Mouse (Mus musculus): ENCODE results near the gene Uvrag.

Gene Uvrag

DNA sequence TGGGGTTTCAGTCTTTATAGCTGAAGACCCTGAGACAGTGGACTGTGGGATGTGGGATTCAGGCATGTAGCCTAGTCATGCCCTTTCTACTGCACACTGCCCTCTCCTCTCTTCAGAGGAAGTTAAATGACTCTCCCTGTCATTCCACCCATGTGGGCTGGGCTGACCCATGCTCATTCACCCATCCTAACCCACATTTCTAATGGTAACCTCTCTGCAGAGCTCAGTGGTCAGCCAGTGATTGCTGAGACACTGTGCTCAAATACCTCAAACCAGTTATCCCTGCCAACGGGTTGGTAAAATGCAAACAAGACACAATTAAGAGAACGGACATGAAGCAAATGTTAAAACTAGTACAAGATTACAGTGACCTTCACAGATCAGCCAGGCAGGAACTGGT is 39.9 kb downstream of the Uvrag start:
- in situ Hi-C loops (cut with MboI, MseI): loop anchor here in 1 of 2 experiments (10.0 kb wide), 1 partner anchor 836 kb away; no protein-coding TSS in a partner anchor

DNA sequence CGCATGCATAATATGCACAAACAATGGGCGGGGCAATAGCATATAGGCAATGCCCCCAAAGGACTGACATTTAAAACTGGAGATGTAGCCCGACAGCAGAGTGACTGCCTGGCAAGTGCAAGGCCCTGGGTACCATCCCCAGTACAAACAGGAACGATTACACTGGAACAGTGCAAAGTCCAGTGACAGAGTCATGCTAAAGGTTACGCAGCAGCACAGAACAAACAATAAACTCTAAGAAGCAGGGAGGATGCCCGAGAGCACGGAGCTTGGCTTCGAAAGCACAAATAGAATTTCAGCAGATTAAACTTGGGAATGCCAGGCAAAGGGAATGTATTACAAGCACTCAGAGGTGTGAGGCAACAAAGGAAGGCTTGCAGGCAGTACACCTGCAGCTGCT is 40.4 kb downstream of the Uvrag start:
- in situ Hi-C loops (cut with MboI, MseI): loop anchor here in 1 of 2 experiments (10.0 kb wide), 1 partner anchor 836 kb away; no protein-coding TSS in a partner anchor

DNA sequence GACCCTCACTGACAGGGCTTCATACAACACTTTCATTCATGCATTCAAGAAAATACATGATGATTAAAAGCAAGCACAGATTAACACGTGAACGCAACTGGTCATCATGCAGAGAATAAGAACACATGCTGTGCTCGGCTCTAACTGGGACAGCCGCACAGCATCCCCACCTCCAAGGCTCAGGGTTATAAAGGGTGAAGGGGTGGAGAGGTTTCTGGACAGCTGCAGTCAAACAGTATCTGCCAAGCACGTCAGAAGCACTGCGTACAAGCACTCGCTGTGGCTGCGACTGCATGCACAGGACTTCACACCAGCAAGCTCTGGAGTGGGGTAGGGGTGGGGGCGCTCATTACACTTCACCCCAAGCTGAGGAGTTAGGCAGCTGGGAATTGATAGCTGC is 40.9 kb downstream of the Uvrag start:
- in situ Hi-C loops (cut with MboI, MseI): loop anchor here in 1 of 2 experiments (10.0 kb wide), 1 partner anchor 835 kb away; no protein-coding TSS in a partner anchor

DNA sequence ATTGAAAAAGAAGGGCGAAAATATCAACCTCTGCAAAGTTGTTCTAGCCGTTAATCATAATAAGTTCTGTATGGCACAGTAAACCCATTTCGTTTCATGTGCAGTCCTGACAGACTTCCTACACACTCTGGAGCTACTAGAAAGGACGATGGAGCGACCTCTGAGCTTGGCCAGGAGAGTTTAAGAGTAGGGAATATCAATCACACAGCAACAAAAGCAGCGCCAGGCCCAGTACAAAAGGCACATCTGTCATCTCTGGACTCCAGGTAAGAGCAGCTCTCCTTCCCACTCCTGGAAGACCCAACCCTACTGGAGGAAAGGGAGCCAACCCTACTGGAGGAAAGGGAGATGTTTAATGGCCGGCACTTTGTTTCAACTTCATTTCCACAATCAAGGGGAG is 43.2 kb downstream of the Uvrag start:
- in situ Hi-C loops (cut with MboI, MseI): no loop called here

DNA sequence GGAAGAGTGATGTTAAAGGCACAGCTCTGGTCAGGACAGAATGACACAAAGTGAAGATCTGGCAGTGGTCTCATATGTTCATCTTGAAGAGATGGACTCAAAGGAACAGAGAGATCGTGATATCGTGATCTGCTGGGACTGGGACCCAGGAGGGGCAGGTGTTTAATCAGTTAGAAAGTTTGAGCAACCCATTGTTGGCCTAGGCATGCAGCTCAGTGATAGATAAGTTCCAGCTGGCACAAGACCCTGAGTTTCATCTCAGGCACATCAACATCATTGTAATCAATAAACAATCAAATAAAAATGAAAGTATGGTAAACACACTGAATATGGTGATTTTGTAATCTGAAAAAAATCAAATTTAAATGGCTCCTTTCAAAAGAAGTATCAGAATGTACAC is 43.8 kb downstream of the Uvrag start:
- in situ Hi-C loops (cut with MboI, MseI): no loop called here

DNA sequence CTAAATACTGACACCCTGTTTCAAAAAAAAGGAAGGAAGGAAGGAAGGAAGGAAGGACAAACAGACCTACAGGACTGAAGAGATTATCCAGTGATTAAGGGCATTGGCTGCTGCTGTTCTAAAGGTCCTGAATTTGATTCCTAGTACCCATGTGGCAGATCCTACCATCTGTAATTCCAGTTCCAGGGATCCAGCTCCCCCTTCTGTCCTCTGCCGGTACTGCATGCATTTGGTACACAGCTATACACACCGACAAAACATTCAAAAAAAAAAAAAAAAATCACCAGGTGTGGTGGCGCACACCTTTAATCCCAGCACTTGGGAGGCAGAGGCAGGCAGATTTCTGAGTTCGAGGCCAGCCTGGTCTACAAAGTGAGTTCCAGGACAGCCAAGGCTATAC is 45.8 kb downstream of the Uvrag start:
- in situ Hi-C loops (cut with MboI, MseI): no loop called here

DNA sequence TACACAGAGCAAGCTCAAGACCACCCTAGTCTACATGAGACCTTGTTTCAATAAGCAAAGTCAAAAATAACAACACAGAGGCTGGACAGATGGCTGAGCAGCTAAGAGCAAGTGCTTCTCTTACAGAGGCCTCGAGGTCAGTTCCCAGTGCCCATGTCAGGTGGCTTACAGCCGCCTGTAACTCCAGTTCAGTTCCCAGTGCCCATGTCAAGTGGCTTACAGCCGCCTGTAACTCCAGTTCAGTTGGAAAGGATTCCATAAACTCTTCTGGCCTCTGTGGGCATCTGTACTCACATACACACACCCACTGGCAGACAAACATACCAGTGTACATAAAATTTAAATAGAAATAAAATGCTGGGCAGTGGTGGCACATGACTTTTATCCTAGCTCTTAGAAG is 46.6 kb downstream of the Uvrag start:
- in situ Hi-C loops (cut with MboI, MseI): no loop called here

DNA sequence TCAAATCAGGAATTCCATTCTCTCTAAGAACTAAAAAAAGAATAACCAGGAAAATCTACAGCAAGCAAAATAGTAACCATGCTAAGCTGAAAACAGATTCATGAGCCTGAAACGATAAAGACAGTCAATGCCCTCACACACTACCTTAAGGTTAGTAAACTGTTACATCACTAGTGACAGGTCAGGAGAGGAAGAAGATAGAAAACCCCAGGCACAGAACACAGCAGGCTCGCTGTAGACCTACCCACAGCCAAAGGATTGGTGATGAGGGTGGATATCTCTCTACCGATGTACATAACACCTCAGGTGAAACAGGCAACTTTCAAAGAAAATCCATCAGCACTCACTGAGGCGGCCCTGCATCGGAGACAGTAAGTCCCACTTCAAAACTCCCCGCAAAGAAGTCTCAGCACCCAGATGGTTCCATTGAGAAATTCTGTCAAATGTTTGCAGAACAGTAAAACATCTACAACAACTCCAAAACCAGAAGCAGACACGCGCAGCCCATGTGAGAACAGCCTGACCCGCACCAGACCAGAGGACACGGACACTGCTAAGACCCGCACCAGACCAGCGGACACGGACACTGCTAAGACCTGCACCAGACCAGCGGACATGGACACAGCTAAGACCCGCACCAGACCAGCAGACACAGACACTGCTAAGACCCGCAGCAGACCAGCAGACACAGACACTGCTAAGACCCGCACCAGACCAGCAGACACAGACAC is 48.9 kb downstream of the Uvrag start:
- in situ Hi-C loops (cut with MboI, MseI): no loop called here

DNA sequence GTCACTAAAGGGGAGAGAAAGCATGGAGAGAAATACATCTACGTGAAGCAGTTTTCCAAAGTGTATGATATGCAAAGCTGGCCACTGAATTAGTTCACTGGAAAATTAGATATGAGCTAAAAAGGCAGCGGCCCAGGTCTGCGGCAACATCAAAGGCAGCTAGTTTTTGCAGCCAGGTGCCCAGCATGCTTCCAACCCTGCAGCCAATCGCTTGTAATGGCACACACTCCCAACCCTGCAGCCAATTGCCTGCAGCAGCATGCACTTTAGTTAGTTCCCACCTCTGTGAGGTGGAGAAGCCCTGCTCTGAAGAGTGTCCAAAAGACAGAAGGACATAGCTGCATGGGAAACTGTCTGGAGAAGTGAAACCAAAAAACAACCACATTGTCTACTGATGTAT is 51.2 kb downstream of the Uvrag start:
- in situ Hi-C loops (cut with MboI, MseI): no loop called here

DNA sequence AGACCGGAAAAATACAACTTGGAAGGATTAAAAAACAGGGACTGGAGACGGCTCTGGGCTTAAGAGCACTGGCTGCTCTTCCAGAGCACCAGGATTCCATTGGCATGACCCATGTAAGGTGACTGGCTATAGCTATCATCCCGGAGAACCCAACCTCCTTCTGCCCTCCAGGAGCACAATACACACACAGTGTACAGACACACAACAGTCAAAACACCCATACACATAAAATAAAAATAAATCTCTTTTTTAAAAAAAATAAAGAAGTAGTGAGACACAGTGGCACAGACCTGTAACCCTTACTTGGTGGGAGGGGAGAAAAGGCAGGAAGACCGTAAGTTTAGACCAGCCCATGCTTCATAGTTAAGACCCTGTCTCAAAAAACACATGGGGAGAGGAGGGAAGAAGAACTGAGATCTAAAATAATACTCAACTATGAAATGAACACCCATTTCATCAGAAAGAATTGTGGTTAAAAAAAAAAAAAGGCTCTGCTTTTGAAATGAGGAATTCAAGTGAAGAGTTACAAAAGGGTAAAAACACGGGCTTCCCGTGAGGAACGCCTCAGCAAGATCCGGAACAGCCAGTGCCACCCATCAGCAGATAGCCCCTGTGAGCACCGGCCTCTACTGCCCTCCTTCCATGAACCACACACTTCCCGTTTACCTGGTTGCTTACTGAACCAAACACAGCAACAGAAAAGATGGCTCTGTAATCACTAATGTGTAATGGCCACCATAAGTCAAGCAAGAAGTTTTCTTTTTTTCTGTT is 52.2 kb downstream of the Uvrag start:
- in situ Hi-C loops (cut with MboI, MseI): no loop called here

DNA sequence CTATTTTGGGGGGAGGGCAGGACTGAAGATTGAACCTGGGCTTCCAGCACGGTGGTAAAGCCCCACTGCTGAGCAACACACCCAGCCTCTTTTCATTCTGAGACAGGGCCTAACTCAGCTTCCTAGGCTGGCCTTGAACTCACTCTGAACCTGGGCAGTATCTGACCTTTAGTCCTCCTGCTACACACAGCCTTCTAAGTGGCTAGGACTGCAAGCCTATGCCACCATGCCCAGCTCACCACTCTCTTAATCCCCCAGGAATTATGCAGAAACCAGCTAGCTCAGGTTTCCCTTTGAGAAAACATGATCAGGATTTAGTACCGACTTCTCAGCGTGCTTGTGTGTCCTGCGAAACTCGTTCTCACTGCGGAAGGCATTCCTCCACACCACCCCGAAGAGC is 53.4 kb downstream of the Uvrag start:
- in situ Hi-C loops (cut with MboI, MseI): no loop called here

DNA sequence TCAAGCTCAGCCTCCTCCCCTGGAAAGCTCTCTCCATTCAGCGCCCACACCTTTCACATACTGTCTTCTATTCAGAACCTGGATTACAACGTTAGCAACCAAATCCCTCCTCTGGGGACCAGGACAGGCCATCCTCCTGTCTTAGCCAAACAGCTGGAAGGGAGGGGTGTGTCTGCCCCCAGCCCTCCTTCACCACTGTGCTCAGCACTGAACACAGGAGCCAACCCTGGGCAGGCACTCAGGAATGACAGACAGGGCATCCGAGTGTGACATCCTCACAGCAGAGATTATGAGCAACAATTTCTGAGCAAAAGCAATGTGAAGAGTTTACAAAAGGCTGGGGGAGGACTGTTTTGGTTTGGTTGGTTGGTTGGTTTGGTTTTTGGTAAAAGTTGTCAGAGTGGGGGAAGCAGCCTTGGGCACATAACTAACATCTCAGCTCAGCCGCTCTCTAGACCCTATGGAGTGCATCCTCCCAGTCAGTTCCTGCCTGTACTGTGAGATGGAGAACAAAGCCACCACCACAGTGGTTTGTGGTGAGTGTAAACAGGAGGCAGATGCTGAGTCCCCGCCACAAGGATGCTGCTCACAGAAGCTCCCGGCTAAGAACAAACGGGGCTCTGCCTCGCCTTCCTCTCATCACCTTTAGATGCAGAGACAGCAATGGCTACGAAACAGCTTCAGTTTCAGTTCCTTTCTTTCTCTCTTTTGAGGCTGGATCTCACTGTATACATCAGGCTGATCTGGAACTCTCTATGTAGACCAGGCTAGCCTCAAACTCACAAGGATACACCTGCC is 54.1 kb downstream of the Uvrag start:
- in situ Hi-C loops (cut with MboI, MseI): no loop called here

DNA sequence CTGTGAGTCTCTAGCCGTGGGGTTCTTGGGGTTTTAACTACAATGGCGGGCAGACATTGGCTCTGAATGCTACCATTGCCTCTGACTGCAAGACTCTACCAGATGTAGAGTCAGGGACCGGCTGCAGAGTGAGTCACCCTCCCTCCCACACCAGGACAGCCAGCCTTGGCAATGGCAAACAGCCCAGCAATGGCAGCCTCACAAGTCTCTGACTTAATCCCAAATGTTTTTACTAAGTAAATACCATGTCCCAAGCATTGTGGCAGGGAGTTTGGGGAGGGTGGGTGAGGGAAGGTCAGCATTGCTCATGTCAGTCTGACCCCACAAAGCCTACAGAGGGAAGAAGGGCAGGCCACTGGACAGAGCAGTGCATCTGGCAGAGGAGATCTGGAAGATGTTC is 55.7 kb downstream of the Uvrag start:
- in situ Hi-C loops (cut with MboI, MseI): no loop called here

DNA sequence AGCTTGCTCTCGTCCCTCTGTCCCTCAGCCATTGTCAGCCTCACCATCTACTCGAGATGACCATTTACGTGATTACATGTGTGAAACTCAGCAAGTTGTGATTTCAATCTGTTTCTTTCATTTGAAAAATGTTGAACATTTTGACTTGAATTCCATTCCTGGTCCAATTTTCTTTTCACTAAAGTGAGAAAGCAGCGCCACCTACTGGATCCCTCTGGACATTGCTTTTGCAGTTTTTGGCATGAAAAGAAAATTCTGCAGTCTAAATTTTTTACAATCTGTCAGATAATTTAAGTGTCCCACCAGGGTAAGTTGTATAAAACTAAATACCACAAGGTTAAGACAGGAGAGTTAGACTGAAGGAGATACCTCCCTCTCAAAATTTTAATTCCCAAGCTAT is 61.4 kb downstream of the Uvrag start:
- in situ Hi-C loops (cut with MboI, MseI): loop anchor here in 1 of 2 experiments (10.0 kb wide), 1 partner anchor 335 kb away; no protein-coding TSS in a partner anchor

DNA sequence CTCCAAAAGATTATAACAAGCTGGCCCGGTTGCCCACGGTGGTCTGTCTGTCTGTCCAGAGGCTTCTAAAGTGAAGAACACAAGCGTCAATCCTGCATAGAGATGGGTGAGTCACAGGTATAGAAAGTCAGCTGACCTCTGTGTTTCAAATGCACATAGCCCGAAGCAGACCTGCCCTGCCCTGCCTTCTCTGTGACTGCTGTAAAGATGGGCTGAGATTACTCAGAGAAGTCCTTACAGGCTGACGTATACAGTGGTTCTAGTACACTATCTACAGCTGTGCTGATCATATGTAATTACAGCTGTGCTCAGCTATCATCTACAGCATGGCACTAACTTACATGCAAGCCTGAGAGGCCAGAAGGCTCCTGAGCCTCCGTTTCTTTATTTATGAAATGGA is 62.1 kb downstream of the Uvrag start:
- in situ Hi-C loops (cut with MboI, MseI): loop anchor here in 1 of 2 experiments (10.0 kb wide), 1 partner anchor 334 kb away; no protein-coding TSS in a partner anchor

DNA sequence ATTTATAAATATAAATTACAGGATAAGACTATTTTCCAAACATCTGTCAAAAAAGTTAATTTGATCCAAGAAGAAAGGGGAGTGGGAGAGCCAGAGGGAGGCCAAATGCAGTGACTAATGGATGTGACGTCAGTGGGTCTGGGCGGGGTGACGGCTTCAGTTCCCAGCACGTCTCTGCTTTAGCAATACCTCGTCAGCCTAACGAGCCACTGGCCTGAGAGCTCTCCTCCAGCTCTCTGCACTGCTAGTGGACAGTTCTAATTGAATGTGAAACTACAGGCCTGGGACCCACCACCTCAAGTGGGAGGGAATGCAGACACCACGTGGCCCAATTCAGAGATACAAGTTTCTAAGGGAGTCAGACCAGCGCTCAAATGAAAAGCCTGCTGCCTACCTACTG is 63.7 kb downstream of the Uvrag start:
- in situ Hi-C loops (cut with MboI, MseI): loop anchor here in 1 of 2 experiments (10.0 kb wide), 1 partner anchor 332 kb away; no protein-coding TSS in a partner anchor

DNA sequence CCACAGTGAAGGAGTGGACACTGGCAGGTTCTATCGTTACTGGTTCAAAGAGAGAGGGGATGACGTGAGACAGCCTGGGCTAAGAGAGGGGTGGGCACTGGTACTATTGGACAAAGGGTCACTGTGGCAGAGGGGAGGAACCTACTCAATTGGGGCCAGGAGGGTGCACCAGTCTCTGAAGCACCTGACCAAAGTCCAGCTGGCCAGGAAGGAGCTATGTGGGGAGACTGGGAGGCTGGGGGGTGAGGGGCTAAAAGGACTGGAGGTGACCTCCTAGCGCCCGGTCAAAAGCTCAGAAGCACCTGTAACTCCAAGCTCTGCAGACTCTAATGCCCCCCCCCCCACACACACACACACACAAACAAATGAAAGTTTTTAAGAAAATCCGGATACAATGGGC is 65.8 kb downstream of the Uvrag start:
- in situ Hi-C loops (cut with MboI, MseI): loop anchor here in 1 of 2 experiments (10.0 kb wide), 1 partner anchor 330 kb away; no protein-coding TSS in a partner anchor

DNA sequence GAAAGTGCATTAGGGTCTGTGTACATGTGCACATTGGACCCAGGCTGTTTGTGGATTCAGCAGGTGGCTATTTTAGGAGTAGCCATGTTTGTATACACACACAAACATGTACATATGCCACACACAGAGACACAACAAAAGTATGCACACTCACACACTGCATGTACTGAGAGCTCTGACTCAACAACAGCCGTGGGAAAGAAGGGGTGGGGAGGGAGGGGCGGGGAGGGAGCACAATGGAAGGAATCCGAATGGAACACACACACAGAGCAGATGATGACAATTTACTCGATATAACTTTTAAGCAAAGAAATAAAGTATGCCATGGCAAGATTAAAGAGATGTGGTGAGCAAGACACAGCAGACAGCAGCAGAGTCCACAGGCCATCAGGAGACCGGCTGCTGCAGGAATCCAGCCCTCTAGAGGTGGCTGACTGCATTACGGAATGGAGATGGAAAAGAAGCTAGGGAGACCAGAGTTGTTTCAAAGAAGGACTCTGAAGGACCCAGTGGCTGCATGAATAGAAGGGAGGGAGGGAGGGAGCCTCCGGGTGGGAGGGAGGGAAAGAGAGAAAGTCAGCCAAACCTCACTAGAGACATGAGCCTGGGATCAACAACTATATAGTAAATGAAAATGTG is 67.1 kb downstream of the Uvrag start:
- in situ Hi-C loops (cut with MboI, MseI): loop anchor here in 1 of 2 experiments (10.0 kb wide), 1 partner anchor 329 kb away; no protein-coding TSS in a partner anchor

DNA sequence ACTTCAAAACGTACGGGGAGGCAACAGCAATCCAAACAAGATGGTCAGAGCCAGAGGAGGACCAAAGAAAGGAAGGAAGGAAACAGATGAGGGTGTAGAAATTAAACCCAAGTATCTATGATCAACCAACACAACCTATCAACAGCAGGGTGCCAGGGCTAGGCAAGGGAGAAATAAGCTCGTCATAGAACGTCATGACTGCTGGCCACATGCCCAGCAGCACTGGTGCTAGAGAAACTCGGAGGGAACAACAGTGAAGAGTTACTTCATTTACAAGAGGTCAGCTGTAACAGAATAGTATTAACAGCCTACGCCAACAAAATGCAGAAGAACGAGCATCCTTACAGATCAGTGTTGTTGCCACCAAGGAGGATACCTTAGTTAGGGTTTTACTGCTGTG is 73.2 kb downstream of the Uvrag start:
- in situ Hi-C loops (cut with MboI, MseI): no loop called here

DNA sequence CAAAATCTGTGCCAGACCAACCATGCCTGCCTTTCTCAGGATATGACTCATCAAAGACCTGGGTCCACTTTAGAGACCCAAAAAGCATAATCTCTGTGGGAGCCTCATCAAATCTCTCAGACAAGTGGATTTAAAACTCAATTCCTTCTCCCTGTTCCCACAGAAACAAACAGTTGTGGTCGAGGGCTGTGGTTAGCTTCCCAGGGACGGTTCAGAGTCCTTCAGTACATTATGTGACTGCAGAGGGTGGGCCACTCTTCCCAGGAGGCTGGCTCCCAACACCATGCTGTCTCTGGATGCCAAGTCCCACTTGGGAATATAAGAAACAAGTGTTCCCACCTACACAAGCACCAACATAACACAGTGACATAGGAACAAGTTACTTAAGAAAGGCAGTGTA is 75.0 kb downstream of the Uvrag start:
- in situ Hi-C loops (cut with MboI, MseI): no loop called here

DNA sequence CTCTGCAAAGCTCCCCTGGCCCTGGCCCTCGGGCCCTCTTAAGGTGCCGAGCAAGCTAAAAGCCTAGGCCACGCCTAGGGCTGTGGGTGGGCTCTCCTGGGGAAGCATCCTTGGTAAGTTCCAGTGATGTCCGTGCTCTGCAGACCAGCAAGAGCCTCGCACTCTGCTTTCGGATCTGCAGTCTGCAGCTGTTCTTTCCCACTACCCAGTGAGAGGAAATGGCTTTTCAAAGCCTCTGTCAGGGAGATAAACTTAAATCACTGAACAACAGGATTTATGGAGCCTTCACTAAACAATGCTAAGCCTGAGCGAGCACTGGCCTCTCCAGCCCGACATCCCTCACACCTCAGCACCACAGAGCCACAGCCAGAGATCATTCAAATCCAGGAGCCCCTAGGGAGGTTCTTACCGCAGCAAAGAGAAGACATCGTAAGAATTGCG is 75.5 kb downstream of the Uvrag start:
- in situ Hi-C loops (cut with MboI, MseI): no loop called here
